Comparison of ENCODE assay signal across 21 mouse cellular contexts in the genomic region with DNA sequence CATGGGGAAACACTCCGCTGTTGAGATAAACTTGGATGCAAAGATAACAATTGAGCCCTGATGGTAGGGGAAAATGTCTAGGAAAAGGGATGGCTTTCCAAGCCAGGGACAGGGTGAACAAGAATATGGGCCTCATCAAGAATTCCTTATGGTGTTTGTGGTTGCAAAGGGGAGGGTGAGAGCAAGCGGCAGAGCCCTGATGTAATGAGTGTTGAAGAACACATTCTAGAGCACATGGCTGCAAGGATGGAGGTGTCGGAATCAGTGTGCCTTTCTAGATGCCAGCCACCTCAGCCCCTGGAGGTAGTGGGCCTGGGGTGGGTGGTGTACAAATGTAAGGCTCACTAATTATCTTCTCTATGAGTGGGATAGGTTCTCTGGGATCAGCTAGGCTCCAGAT.
DNase-seq lines count a peak whose midpoint lies in the region; ATAC-seq lines count a peak whose summit lies in the region.
"Had no signal": no experiment of that assay in that cellular context is flagged by ENCODE, and none has a peak within 500 bp of the region (broad histone marks: within the 10 kb centered on the region; RNA-seq: fewer than 3 reads in every experiment).

No protein-coding gene starts in this region.

- H3K4me1 ChIP-seq in embryonic facial prominence, embryonic 13.5 days: peaks cover 32% of the 10 kb centered on the region
- H3K4me1 ChIP-seq in embryonic facial prominence, embryonic 10.5 days: peaks cover 19% of the 10 kb centered on the region
- H3K4me1 ChIP-seq: heart, embryonic 10.5 days; hindbrain, embryonic 12.5 days; hindbrain, embryonic 15.5 days had no signal

- no peak overlapping the region for H3K9ac ChIP-seq in embryonic facial prominence, embryonic 13.5 days
- H3K9ac ChIP-seq: embryonic facial prominence, embryonic 12.5 days; forebrain, embryonic 13.5 days; hindbrain, embryonic 12.5 days; hindbrain, embryonic 15.5 days had no signal

- no peak for DNase-seq in embryonic facial prominence, embryonic 10.5 days (ENCODE audit: low spot score)
- peak; percentile 19 for DNase-seq in layer of hippocampus, adult 11-12 months (ENCODE audit: low spot score)
- no peak for DNase-seq in layer of hippocampus, postnatal 10 days (ENCODE audit: low spot score in 2 of 2)
- peak; percentile 25 for DNase-seq in layer of hippocampus, adult 9-10 months (ENCODE audit: low spot score)
- DNase-seq in layer of hippocampus, postnatal 36 days: no peak
- DNase-seq: adrenal gland, adult 8-10 months; adrenal gland, postnatal 25 days; cerebellum, adult 18-20 months; cerebellum, adult 9-10 months; cerebellum, postnatal 14 days; gastrocnemius, postnatal 25 days; heart, adult 2 months had no signal

- no peak overlapping the region for H3K4me3 ChIP-seq in embryonic facial prominence, embryonic 13.5 days
- no peak overlapping the region for H3K4me3 ChIP-seq in embryonic facial prominence, embryonic 10.5 days
- H3K4me3 ChIP-seq: embryonic facial prominence, embryonic 12.5 days; erythroblast, embryonic 14.5 days; forebrain, embryonic 13.5 days; heart, adult 2 months; heart, embryonic 10.5 days; hindbrain, embryonic 12.5 days; hindbrain, embryonic 15.5 days had no signal

- no peaks in the 10 kb centered on the region for H3K9me3 ChIP-seq in embryonic facial prominence, embryonic 13.5 days
- H3K9me3 ChIP-seq in embryonic facial prominence, embryonic 10.5 days: no peaks in the 10 kb centered on the region
- H3K9me3 ChIP-seq: embryonic facial prominence, embryonic 12.5 days; forebrain, embryonic 13.5 days; heart, embryonic 10.5 days; hindbrain, embryonic 12.5 days; hindbrain, embryonic 15.5 days had no signal

- WGBS in embryonic facial prominence, embryonic 13.5 days: 93% methylated on average over 3 of the region's 3 CpGs
- WGBS in embryonic facial prominence, embryonic 10.5 days: 94% methylated on average over 3 of the region's 3 CpGs

- no peaks in the 10 kb centered on the region for H3K36me3 ChIP-seq in embryonic facial prominence, embryonic 13.5 days
- H3K36me3 ChIP-seq in embryonic facial prominence, embryonic 10.5 days (replicated peaks): no peaks in the 10 kb centered on the region
- H3K36me3 ChIP-seq: embryonic facial prominence, embryonic 12.5 days; heart, embryonic 10.5 days; hindbrain, embryonic 12.5 days; hindbrain, embryonic 15.5 days had no signal

- H3K27me3 ChIP-seq in embryonic facial prominence, embryonic 13.5 days: no peaks in the 10 kb centered on the region
- H3K27me3 ChIP-seq in embryonic facial prominence, embryonic 10.5 days (replicated peaks; ENCODE audit: low read depth, poor library complexity, severe bottlenecking): no peaks in the 10 kb centered on the region
- H3K27me3 ChIP-seq: embryonic facial prominence, embryonic 12.5 days; forebrain, embryonic 13.5 days; hindbrain, embryonic 12.5 days; hindbrain, embryonic 15.5 days had no signal

- no peak for ATAC-seq in embryonic facial prominence, embryonic 13.5 days (ENCODE audit: insufficient number of reproducible peaks, insufficient read depth, low FRiP score, low TSS enrichment, low read depth)
- ATAC-seq: activated CD4-positive, CD25-positive, alpha-beta regulatory T cell, adult 4 months; forebrain, embryonic 13.5 days; forebrain, embryonic 16.5 days had no signal

- H3K4me2 ChIP-seq in embryonic facial prominence, embryonic 13.5 days: no peak overlapping the region
- H3K4me2 ChIP-seq: embryonic facial prominence, embryonic 12.5 days; forebrain, embryonic 13.5 days; hindbrain, embryonic 12.5 days; hindbrain, embryonic 15.5 days had no signal

- peak overlapping the region; percentile 84; the same call in 1 of the 2 replicates for H3K27ac ChIP-seq in embryonic facial prominence, embryonic 13.5 days
- no peak overlapping the region for H3K27ac ChIP-seq in embryonic facial prominence, embryonic 10.5 days (replicated peaks)
- H3K27ac ChIP-seq: embryonic facial prominence, embryonic 12.5 days; forebrain, embryonic 13.5 days; heart, adult 2 months; heart, embryonic 10.5 days; hindbrain, embryonic 12.5 days; hindbrain, embryonic 15.5 days had no signal

Comparison
In these comparisons a context has a peak if more than half of its experiments do, and no peak if none do; other contexts are left out.
1. DNase-seq: peak in layer of hippocampus, adult 11-12 months (single experiment) and layer of hippocampus, adult 9-10 months (single experiment); none in embryonic facial prominence, embryonic 10.5 days (single experiment), layer of hippocampus, postnatal 10 days (0 of 2) and layer of hippocampus, postnatal 36 days (0 of 2).